Mouse (Mus musculus) forebrain, postnatal 0 days (tissue): ENCODE results near the gene Rassf5. TPM values are rescaled to one million over a fixed set of nuclear protein-coding genes. Genes with fewer than 3 reads are reported as not detected.
A peak's percentile ranks its signal among the peaks of the same experiment; 100 is the strongest.

Source experiments
- ATAC-seq: fragments of 200-750 bp; cut with Nextera tagmentation; 2 replicates; pipeline ENCODE4 v1.8.0; 2017; ENCODE audit warnings: mild to moderate bottlenecking, moderate library complexity
- DNase-seq: peaks from one replicate; pipeline ENCODE4 v3.0.0-alpha.2; 2015
- H3K27ac ChIP-seq: fragments of 300-500 bp; sonication (generic); 2 replicates; pipeline ENCODE4 v1.5.1; 2014; ENCODE audit warnings: low read depth, mild to moderate bottlenecking, antibody characterized with exemption, low read length, moderate library complexity, mixed read lengths
- H3K27me3 ChIP-seq: fragments of 300-500 bp; sonication (generic); 2 replicates; pipeline ENCODE4 v1.6.1; 2014; ENCODE audit warnings: mild to moderate bottlenecking, low read length, mixed read lengths; ENCODE audit not compliant: insufficient read depth
- H3K36me3 ChIP-seq: fragments of 300-500 bp; sonication (generic); 2 replicates; pipeline ENCODE4 v1.6.1; 2014; ENCODE audit warnings: mild to moderate bottlenecking, moderate library complexity; ENCODE audit not compliant: insufficient read depth
- H3K4me1 ChIP-seq: fragments of 300-500 bp; sonication (generic); 2 replicates; pipeline ENCODE4 v1.6.1; 2014; ENCODE audit warnings: antibody characterized with exemption; ENCODE audit not compliant: insufficient read depth
- H3K4me2 ChIP-seq: fragments of 300-500 bp; sonication (generic); 2 replicates; pipeline ENCODE4 v1.6.1; 2014; ENCODE audit warnings: low read depth, mild to moderate bottlenecking, moderate library complexity
- H3K4me3 ChIP-seq: fragments of 300-500 bp; sonication (generic); 2 replicates; pipeline ENCODE4 v1.5.1; 2014; ENCODE audit warnings: low read depth, low read length, mixed read lengths
- H3K9ac ChIP-seq: fragments of 300-500 bp; sonication (generic); 2 replicates; pipeline ENCODE4 v1.6.1; 2014; ENCODE audit warnings: mild to moderate bottlenecking
- H3K9me3 ChIP-seq: fragments of 300-500 bp; sonication (generic); 2 replicates; pipeline ENCODE4 v1.6.1; 2016; ENCODE audit warnings: low read length
- CTCF ChIP-seq: sonication (generic); IDR thresholded peaks from 2 replicates; pipeline ENCODE4 v1.5.1; 2016; ENCODE audit warnings: antibody characterized with exemption, control low read depth, low read depth
- WGBS: fragments of 180-500 bp; shearing (Covaris S2); extraction: QIAGEN DNeasy Blood & Tissue Kit; methylation state at CpG from one replicate; pipeline ENCODE4 v1.1.7; 2014; 5-methylcytosine and 5-hydroxymethylcytosine counted together
- polyA plus RNA-seq: library from polyadenylated mRNA; unstranded; fragments of >200 nt; fragmentation: Nextera tagmentation; extraction: Ambion mirVana; gene quantifications from 2 replicates; pipeline ENCODE4 v1.2.1, GENCODE M21; 2015
- total RNA-seq: library from RNA; depleted of rRNA; stranded (reverse); fragments of >200 nt; gene quantifications from 2 replicates; pipeline ENCODE4 v1.2.3, GENCODE M21; 2014

The Rassf5 gene
- total and polyA plus RNA-seq, 2 experiments from 2014 or later = 2.7 to 6.7 TPM

DNA sequence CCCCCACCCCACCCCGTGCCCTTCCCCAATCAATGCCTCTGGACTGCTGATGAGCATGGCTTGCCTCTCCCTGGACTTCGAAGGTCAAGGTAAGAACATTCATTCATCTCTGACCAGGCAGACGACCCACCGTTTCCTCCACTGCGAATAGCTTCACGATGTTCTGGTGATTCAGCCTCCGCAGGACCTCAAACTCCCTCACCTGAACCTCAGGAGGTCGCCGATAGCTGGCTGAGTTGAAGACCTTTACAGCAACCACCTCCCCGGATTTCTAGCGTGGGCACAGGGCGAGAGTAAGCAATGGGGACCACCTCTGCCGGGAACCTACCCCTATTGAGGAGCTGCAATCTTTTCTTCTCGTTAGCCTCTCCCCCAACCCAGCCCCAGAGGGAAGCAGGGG lies 30.5 kb upstream of the Rassf5 start:
- H3K27me3 ChIP-seq = no peaks in the 10 kb centered on the region
- DNase-seq (no peak), ATAC-seq (no peak)
- no peak for TF ChIP-seq CTCF
- H3K36me3 ChIP-seq = no peaks in the 10 kb centered on the region
- no peaks in the 10 kb centered on the region for H3K4me1 ChIP-seq
- H3K9me3 ChIP-seq = no peaks in the 10 kb centered on the region
- H3K9ac ChIP-seq = no peak overlapping the region
- WGBS = 84% methylated on average over 14 of the region's 14 CpGs
- H3K4me3 ChIP-seq = no peak overlapping the region
- H3K27ac ChIP-seq = no peak overlapping the region
- no peak overlapping the region for H3K4me2 ChIP-seq

DNA sequence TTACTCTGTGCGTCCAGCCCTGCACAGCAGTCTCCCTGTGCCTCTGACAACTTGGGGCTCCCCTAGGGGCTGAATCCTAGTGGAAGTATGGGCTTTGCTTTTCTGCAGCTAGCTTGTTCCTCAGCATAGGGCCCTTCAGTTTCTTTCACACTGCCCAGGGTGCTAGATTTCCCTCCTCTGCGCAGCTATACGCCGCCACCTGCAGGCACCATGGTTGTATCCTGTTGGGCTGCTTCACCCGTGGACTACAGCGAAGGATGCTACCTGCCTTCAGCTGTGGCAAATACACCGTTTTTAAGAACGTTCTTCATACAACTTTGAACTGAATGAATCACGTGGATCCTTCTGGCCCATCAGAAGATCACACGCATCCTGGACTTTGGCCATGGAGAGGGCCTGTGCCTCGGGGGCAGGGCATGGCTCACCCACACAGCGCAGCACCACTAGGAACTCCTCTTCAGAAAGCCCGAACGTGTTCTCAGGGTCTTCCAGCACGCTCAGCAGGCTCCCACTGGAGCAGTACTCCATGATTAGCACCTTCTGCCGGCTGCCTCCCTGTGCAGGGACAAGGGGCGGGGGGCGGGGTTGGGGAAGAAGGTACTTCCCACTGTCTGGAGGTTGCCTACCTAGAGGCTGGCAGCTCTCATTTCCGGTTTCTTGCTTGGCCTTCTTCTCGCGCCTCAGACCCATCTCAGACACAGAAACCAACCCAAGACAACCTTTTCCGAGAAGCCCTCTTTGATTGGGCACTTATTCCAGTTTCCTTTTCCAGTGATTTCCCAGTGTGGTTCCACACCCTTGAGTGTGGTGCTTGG lies 29.9 kb upstream of the Rassf5 start:
- TF ChIP-seq CTCF = peak; percentile 29; the same call in 1 of the 2 replicates
- Histone ChIP-seq H3K4me1 (no peaks in the 10 kb centered on the region), H3K4me2 (no peak overlapping the region), H3K9ac (no peak overlapping the region), H3K9me3 (no peaks in the 10 kb centered on the region), H3K4me3 (no peak overlapping the region), H3K27me3 (no peaks in the 10 kb centered on the region), H3K27ac (no peak overlapping the region), H3K36me3 (no peaks in the 10 kb centered on the region)
- DNase-seq (no peak), ATAC-seq (no peak)
- 55% methylated on average over 22 of the region's 22 CpGs for WGBS

- no peaks in the 10 kb centered on the region for H3K36me3 ChIP-seq
- no peaks in the 10 kb centered on the region; the same call in 1 of the 2 replicates for H3K27me3 ChIP-seq
- H3K4me3 ChIP-seq = no peak overlapping the region
- no peak overlapping the region for H3K9ac ChIP-seq
- no peaks in the 10 kb centered on the region for H3K4me1 ChIP-seq
- TF ChIP-seq CTCF = peak; percentile 95
- no peaks in the 10 kb centered on the region for H3K9me3 ChIP-seq
- no peak overlapping the region for H3K27ac ChIP-seq
- peak overlapping the region; percentile 27; the same call in 1 of the 2 replicates for H3K4me2 ChIP-seq
- DNase-seq (peak; percentile 91), ATAC-seq (peak; percentile 85)
- 30% methylated on average over 22 of the region's 22 CpGs for WGBS
Observed at GRCm38 (mm10) chr1:131269797-131270578, 24.9 kb upstream of the Rassf5 start.

DNA sequence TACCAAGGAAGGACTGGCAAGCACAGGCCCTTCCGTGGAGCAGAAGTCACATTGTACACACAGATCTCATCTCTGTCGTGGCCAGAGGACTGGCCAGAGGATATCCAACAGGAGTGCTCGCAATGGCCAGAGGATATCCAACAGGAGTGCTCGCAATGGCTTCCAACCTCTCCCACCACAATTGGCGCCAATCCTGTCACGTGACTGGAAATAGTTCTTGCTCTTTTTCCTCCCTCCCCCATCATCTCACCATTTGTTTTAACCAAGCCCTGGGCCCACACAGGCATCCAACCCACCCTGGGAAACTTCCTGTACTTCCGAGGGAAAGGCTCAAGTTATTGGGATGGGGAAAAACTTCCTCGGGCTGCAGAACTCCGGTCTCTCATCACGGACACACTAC lies 23.7 kb upstream of the Rassf5 start:
- H3K36me3 ChIP-seq = no peaks in the 10 kb centered on the region
- no peak for TF ChIP-seq CTCF
- 86% methylated on average over 10 of the region's 10 CpGs for WGBS
- no peak overlapping the region for H3K9ac ChIP-seq
- no peak overlapping the region for H3K27ac ChIP-seq
- H3K9me3 ChIP-seq = no peaks in the 10 kb centered on the region
- no peak overlapping the region for H3K4me2 ChIP-seq
- no peak overlapping the region for H3K4me3 ChIP-seq
- ATAC-seq (no peak), DNase-seq (no peak)
- H3K4me1 ChIP-seq = no peaks in the 10 kb centered on the region
- H3K27me3 ChIP-seq = no peaks in the 10 kb centered on the region; the same call in 1 of the 2 replicates

DNA sequence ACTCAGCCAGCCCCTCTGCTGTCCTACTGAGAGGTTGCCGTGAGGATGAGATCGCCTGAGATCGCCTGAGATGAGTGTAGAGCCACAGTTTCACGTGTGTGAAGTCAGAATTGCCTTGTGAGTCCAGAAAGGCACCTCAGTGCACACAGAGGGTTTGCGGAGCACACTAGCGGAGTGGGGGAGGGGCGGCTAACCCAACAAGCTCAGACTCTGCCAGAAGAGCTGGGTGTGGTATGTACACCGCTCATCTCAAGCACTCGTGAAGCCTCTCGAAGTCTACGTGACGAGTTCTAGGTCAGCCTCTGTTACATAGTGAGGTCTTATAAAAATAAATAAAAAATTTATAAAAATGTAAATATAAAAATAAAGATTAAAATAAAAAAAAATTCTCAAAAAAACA lies 18.8 kb upstream of the Rassf5 start:
- Histone ChIP-seq H3K36me3 (no peaks in the 10 kb centered on the region), H3K27me3 (no peaks in the 10 kb centered on the region), H3K27ac (no peak overlapping the region), H3K9ac (no peak overlapping the region), H3K4me1 (no peaks in the 10 kb centered on the region), H3K4me3 (no peak overlapping the region), H3K4me2 (no peak overlapping the region), H3K9me3 (no peaks in the 10 kb centered on the region)
- WGBS = 74% methylated on average over 12 of the region's 12 CpGs
- ATAC-seq (no peak), DNase-seq (no peak)
- no peak for TF ChIP-seq CTCF

GRCm38 (mm10) chr1:131260309-131260656 lies 15.2 kb upstream of the Rassf5 start:
- TF ChIP-seq CTCF = peak; percentile 83
- 31% methylated on average over 10 of the region's 10 CpGs for WGBS
- no peak overlapping the region for H3K9ac ChIP-seq
- DNase-seq (peak; percentile 81), ATAC-seq (peak; percentile 26)
- H3K4me3 ChIP-seq = no peak overlapping the region
- H3K36me3 ChIP-seq = no peaks in the 10 kb centered on the region
- no peak overlapping the region for H3K27ac ChIP-seq
- H3K9me3 ChIP-seq = no peaks in the 10 kb centered on the region
- no peak overlapping the region for H3K4me2 ChIP-seq
- H3K27me3 ChIP-seq = no peaks in the 10 kb centered on the region
- no peaks in the 10 kb centered on the region for H3K4me1 ChIP-seq
